Mouse (Mus musculus): ENCODE measurements around the gene Stx2.

- TF ChIP-seq GATA1 (IDR thresholded peaks at IDR 0.05; ENCODE audit: low read length) = no peak
- TF ChIP-seq TAL1 (IDR thresholded peaks at IDR 0.05; ENCODE audit: low read length) = no peak
Measured at GRCm38 (mm10) chr5:128964353-128964752, 44.0 kb downstream of the Stx2 start.

All from erythroblast, embryonic 14.5 days (primary cell).